Mouse (Mus musculus) myocyte (in vitro differentiated cells): ENCODE data around the gene Tspan17. TPM values are rescaled to one million over a fixed set of nuclear protein-coding genes. Genes with fewer than 3 reads are reported as not detected.

Source experiments
- H3K27me3 ChIP-seq: one replicate; pipeline ENCODE4 v1.6.1; 2011; ENCODE audit not compliant: control insufficient read depth, insufficient read depth, insufficient read length
- H3K36me3 ChIP-seq: one replicate; pipeline ENCODE4 v1.6.1; 2011; ENCODE audit not compliant: control insufficient read depth, insufficient read depth
- H3K4me2 ChIP-seq: one replicate; pipeline ENCODE4 v1.6.1; 2011; ENCODE audit warnings: low read depth, control low read depth
- H3K4me3 ChIP-seq: one replicate; pipeline ENCODE4 v1.5.1; 2011; ENCODE audit warnings: mild to moderate bottlenecking, control low read depth, moderate library complexity
- H3K79me2 ChIP-seq: one replicate; pipeline ENCODE4 v1.6.1; 2011; ENCODE audit not compliant: control insufficient read depth, insufficient read depth
- H3ac ChIP-seq: one replicate; pipeline ENCODE4 v1.6.1; 2011; ENCODE audit not compliant: control insufficient read depth, insufficient read length
- CEBPB ChIP-seq: IDR thresholded peaks from 2 replicates; pipeline ENCODE4 v1.6.1; 2011; ENCODE audit warnings: mild to moderate bottlenecking, moderate library complexity; ENCODE audit not compliant: poor library complexity, insufficient read depth, severe bottlenecking
- E2F4 ChIP-seq: IDR thresholded peaks from one replicate; pipeline ENCODE4 v1.6.1; 2011; ENCODE audit warnings: mild to moderate bottlenecking, control low read depth, moderate library complexity; ENCODE audit not compliant: insufficient read depth
- MAX ChIP-seq: IDR thresholded peaks from one replicate; pipeline ENCODE4 v1.6.1; 2011; ENCODE audit warnings: low read depth, mild to moderate bottlenecking, control low read depth
- MYOD1 ChIP-seq, 3 experiments: IDR thresholded peaks; one replicate each; pipeline ENCODE4 v1.6.1; 2011; ENCODE audit warnings: control low read depth in 2 of 3, low read depth in 2 of 3, mild to moderate bottlenecking in 2 of 3, moderate library complexity in 1 of 3; ENCODE audit not compliant: insufficient read length in 2 of 3, control insufficient read depth in 1 of 3
- MYOG ChIP-seq, 3 experiments: IDR thresholded peaks; one replicate each; pipeline ENCODE4 v1.6.1; 2011; ENCODE audit warnings: control low read depth in 2 of 3, low read depth in 2 of 3, mild to moderate bottlenecking in 2 of 3; ENCODE audit not compliant: insufficient read length in 2 of 3, control insufficient read depth in 1 of 3, insufficient read depth in 1 of 3
- POLR2A ChIP-seq: IDR thresholded peaks from one replicate; pipeline ENCODE4 v1.6.1; 2011; ENCODE audit warnings: low read depth, mild to moderate bottlenecking, control low read depth, moderate library complexity; ENCODE audit not compliant: insufficient read length
- POLR2AphosphoS2 ChIP-seq: IDR thresholded peaks from one replicate; pipeline ENCODE4 v1.6.1; 2011; ENCODE audit warnings: low read depth, control low read depth; ENCODE audit not compliant: insufficient read length
- REST ChIP-seq: IDR thresholded peaks from one replicate; pipeline ENCODE4 v1.6.1; 2011; ENCODE audit warnings: mild to moderate bottlenecking, control low read depth, moderate library complexity; ENCODE audit not compliant: insufficient read depth, insufficient read length
- SRF ChIP-seq: IDR thresholded peaks from one replicate; pipeline ENCODE4 v1.6.1; 2011; ENCODE audit warnings: low read depth; ENCODE audit not compliant: control insufficient read depth, insufficient read length
- TCF12 ChIP-seq: IDR thresholded peaks from one replicate; pipeline ENCODE4 v1.6.1; 2011; ENCODE audit warnings: mild to moderate bottlenecking, control low read depth; ENCODE audit not compliant: poor library complexity, insufficient read depth, severe bottlenecking
- TCF3 ChIP-seq: IDR thresholded peaks from one replicate; pipeline ENCODE4 v1.6.1; 2011; ENCODE audit warnings: low read depth, control low read depth; ENCODE audit not compliant: insufficient read length
- USF1 ChIP-seq: IDR thresholded peaks from one replicate; pipeline ENCODE4 v1.6.1; 2011; ENCODE audit warnings: low read depth, mild to moderate bottlenecking, control low read depth, moderate library complexity
- polyA plus RNA-seq: library from polyadenylated mRNA; unstranded; fragments of >200 nt; fragmentation: generic; extraction: Trizol; gene quantifications from one replicate; pipeline ENCODE4 v1.2.1, GENCODE M21; 2012; ENCODE audit warnings: missing spikeins

The Tspan17 gene
- polyA plus RNA-seq, 1 experiment = 65.3 TPM

- Histone ChIP-seq H3K79me2 (no peaks in the 10 kb centered on the region), H3K27me3 (peaks cover 54% of the 10 kb centered on the region), H3K36me3 (no peaks in the 10 kb centered on the region), H3K4me3 (no peak within 1 kb of the TSS), H3ac (no peak within 1 kb of the TSS), H3K4me2 (no peak within 1 kb of the TSS)
- no peak for TF ChIP-seq TCF3
Measured at GRCm38 (mm10) chr13:54766192-54766768, 22.9 kb upstream of the Tspan17 start, which contains the start of gene Sncb. Gene Sncb (minus strand): TSS chr13:54766595.

DNA sequence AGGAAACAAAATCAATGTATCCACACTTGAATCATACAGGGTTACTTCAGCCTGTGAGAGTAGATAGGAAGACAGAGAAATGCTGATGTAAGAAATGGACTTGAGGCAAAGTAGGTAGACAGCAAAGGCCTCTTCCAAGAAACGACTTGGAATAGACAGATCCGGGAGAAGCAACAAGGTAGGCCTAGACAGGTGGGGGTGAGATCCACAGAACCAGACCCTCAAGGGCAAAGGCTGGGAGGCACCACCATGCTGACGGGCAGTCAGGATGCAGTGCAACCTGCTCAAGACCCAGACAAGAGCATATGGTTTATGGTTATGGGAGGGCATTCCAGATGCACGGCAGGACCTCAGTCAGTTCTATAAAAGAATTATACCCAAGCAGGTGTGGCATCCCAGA, 22.2 kb upstream of the Tspan17 start:
- H3K36me3 ChIP-seq = no peaks in the 10 kb centered on the region
- no peak overlapping the region for H3K4me3 ChIP-seq
- peaks cover 49% of the 10 kb centered on the region for H3K27me3 ChIP-seq
- H3K4me2 ChIP-seq = no peak overlapping the region
- no peak for TF ChIP-seq MYOG (IDR thresholded peaks at IDR 0.05; ENCODE audit: control insufficient read depth in 1 of 3, insufficient read depth in 1 of 3, insufficient read length in 2 of 3, low read depth in 2 of 3)
- no peak for TF ChIP-seq POLR2AphosphoS2
- no peak for TF ChIP-seq POLR2A
- TF ChIP-seq SRF = no peak
- TF ChIP-seq REST = no peak
- no peak for TF ChIP-seq MYOD1 (IDR thresholded peaks at IDR 0.05; ENCODE audit: control insufficient read depth in 1 of 3, insufficient read length in 2 of 3, low read depth in 2 of 3)
- H3K79me2 ChIP-seq = no peaks in the 10 kb centered on the region
- H3ac ChIP-seq = no peak overlapping the region

DNA sequence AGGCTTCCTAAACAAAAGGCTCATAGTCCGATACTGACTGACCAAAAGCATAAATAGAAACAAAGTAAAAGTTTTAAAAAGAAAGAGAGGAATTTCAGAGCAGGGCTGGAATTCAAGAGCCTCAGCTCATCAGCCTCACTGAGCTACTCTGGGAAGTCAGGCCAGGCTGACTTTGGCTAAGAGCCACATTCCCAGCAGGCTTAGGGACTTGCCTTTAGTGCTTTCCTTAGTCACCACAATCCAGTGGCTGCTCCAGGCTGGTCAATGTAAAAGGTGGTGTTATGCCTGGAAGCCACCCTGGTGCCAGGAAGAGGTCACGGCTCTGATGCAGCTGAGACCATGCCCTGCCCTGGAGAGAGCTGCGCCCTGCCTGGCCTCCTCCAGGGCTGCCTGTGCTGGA, 8.6 kb upstream of the Tspan17 start:
- Histone ChIP-seq H3K27me3 (peaks cover 16% of the 10 kb centered on the region), H3ac (no peak overlapping the region), H3K36me3 (no peaks in the 10 kb centered on the region), H3K4me3 (no peak overlapping the region), H3K4me2 (no peak overlapping the region), H3K79me2 (no peaks in the 10 kb centered on the region)
- TF ChIP-seq TCF12 = no peak
- TF ChIP-seq SRF = no peak
- no peak for TF ChIP-seq REST

GRCm38 (mm10) chr13:54781086-54781485, 8.1 kb upstream of the Tspan17 start:
- H3K36me3 ChIP-seq = no peaks in the 10 kb centered on the region
- no peak overlapping the region for H3K4me3 ChIP-seq
- no peak for TF ChIP-seq POLR2A
- no peak for TF ChIP-seq USF1
- no peak for TF ChIP-seq E2F4
- no peak for TF ChIP-seq MYOD1 (IDR thresholded peaks at IDR 0.05; ENCODE audit: control insufficient read depth in 1 of 3, insufficient read length in 2 of 3, low read depth in 2 of 3)
- TF ChIP-seq TCF3 = no peak
- TF ChIP-seq CEBPB = no peak
- TF ChIP-seq SRF = no peak
- no peak for TF ChIP-seq MYOG (IDR thresholded peaks at IDR 0.05; ENCODE audit: control insufficient read depth in 1 of 3, insufficient read depth in 1 of 3, insufficient read length in 2 of 3, low read depth in 2 of 3)
- TF ChIP-seq TCF12 = no peak
- TF ChIP-seq POLR2AphosphoS2 = no peak
- H3K27me3 ChIP-seq = peaks cover 16% of the 10 kb centered on the region
- no peaks in the 10 kb centered on the region for H3K79me2 ChIP-seq
- no peak overlapping the region for H3K4me2 ChIP-seq
- H3ac ChIP-seq = no peak overlapping the region

DNA sequence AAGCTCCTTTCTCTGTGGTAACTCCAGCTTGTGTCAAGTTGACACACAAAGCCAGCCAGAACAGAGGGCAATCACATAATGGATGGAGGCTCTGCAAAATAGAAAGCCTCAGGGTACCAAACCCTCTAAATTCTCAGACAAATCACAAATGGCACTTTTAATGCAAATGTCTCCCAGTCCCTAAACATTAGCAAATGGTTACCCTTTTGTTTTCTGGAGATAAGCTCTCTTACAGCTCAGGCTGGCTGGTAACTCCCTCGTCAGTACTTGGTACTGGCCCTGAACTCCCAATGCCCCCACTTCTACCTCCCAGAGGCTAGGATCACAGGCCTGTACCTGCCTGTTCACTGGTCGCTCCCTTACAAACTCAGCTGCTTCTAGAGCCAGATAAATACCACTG, 5.9 kb upstream of the Tspan17 start:
- Histone ChIP-seq H3K4me2 (no peak overlapping the region), H3K36me3 (no peaks in the 10 kb centered on the region), H3K79me2 (no peaks in the 10 kb centered on the region), H3K27me3 (peaks cover 16% of the 10 kb centered on the region), H3K4me3 (no peak overlapping the region), H3ac (no peak overlapping the region)
- TF ChIP-seq TCF12 = no peak
- TF ChIP-seq REST = no peak
- TF ChIP-seq POLR2AphosphoS2 = no peak
- TF ChIP-seq POLR2A = no peak
- TF ChIP-seq CEBPB = no peak
- no peak for TF ChIP-seq TCF3
- TF ChIP-seq USF1 = no peak
- TF ChIP-seq MAX = no peak
- no peak for TF ChIP-seq MYOD1 (IDR thresholded peaks at IDR 0.05; ENCODE audit: control insufficient read depth in 1 of 3, insufficient read length in 2 of 3, low read depth in 2 of 3)
- TF ChIP-seq SRF = no peak
- TF ChIP-seq MYOG (IDR thresholded peaks at IDR 0.05; ENCODE audit: control insufficient read depth in 1 of 3, insufficient read depth in 1 of 3, insufficient read length in 2 of 3, low read depth in 2 of 3) = no peak
- TF ChIP-seq E2F4 = no peak
